Mouse (Mus musculus): ENCODE data around the gene Ppara. TPM values are rescaled to one million over a fixed set of nuclear protein-coding genes. Genes with fewer than 3 reads are reported as not detected.
A peak's percentile ranks its signal among the peaks of the same experiment; 100 is the strongest.

Ppara gene
- 20.3 and 21.5 TPM in 2 replicates for polyA plus RNA-seq (2015; fragmentation: Nextera tagmentation; extraction: Ambion mirVana)

- Histone ChIP-seq H3K9me3 (replicated peaks; ENCODE audit: control insufficient read depth, low read length) (no peaks in the 10 kb centered on the region), H3K27ac (ENCODE audit: low read length) (peak within 1 kb of the TSS; percentile 99), H3K4me1 (ENCODE audit: control insufficient read depth, insufficient read depth, low read length) (no peaks in the 10 kb centered on the region), H3K9ac (ENCODE audit: low read length) (peak within 1 kb of the TSS; percentile 88), H3K36me3 (ENCODE audit: control insufficient read depth, insufficient read depth) (no peaks in the 10 kb centered on the region), H3K27me3 (ENCODE audit: control insufficient read depth, insufficient read depth, low read length) (peaks cover 10% of the 10 kb centered on the region), H3K4me3 (ENCODE audit: low read length) (peak within 1 kb of the TSS; percentile 77), H3K4me2 (ENCODE audit: low read depth, low read length) (peak within 1 kb of the TSS; percentile 95)
- 2% methylated on average over 28 of the region's 28 CpGs for WGBS
- peak; percentile 87 for ATAC-seq (replicated peaks; ENCODE audit: extremely low read depth, insufficient read depth, low FRiP score)
Observed at GRCm38 (mm10) chr15:85734571-85735033, at the start of gene Ppara. Gene Ppara, plus strand, starts transcription at chr15:85734983.

- H3K9ac ChIP-seq (ENCODE audit: low read length), result no peak overlapping the region; the same call in none of the 2 replicates
- no peaks in the 10 kb centered on the region for H3K27me3 ChIP-seq (ENCODE audit: control insufficient read depth, insufficient read depth, low read length)
- ATAC-seq (replicated peaks; ENCODE audit: extremely low read depth, insufficient read depth, low FRiP score), result peak; percentile 81
- H3K27ac ChIP-seq (ENCODE audit: low read length), result peak overlapping the region; percentile 74
- H3K36me3 ChIP-seq (ENCODE audit: control insufficient read depth, insufficient read depth), result peaks cover 29% of the 10 kb centered on the region
- 56% methylated on average over 11 of the region's 11 CpGs for WGBS
- H3K9me3 ChIP-seq (replicated peaks; ENCODE audit: control insufficient read depth, low read length), result no peaks in the 10 kb centered on the region
- H3K4me3 ChIP-seq (ENCODE audit: low read length), result no peak overlapping the region
- no peak overlapping the region for H3K4me2 ChIP-seq (ENCODE audit: low read depth, low read length)
- peaks cover 16% of the 10 kb centered on the region for H3K4me1 ChIP-seq (ENCODE audit: control insufficient read depth, insufficient read depth, low read length)
Observed at GRCm38 (mm10) chr15:85686641-85687395, 48.0 kb upstream of the Ppara start.

GRCm38 (mm10) chr15:85687630-85688410 is 47.0 kb upstream of the Ppara start:
- ATAC-seq (replicated peaks; ENCODE audit: extremely low read depth, insufficient read depth, low FRiP score), result no peak
- H3K4me2 ChIP-seq (ENCODE audit: low read depth, low read length), result no peak overlapping the region
- no peak overlapping the region for H3K4me3 ChIP-seq (ENCODE audit: low read length)
- H3K27ac ChIP-seq (ENCODE audit: low read length), result peak overlapping the region; percentile 49
- H3K9ac ChIP-seq (ENCODE audit: low read length), result no peak overlapping the region; the same call in 1 of the 2 replicates
- H3K4me1 ChIP-seq (ENCODE audit: control insufficient read depth, insufficient read depth, low read length), result peaks cover 16% of the 10 kb centered on the region
- H3K27me3 ChIP-seq (ENCODE audit: control insufficient read depth, insufficient read depth, low read length), result no peaks in the 10 kb centered on the region
- H3K36me3 ChIP-seq (ENCODE audit: control insufficient read depth, insufficient read depth), result peaks cover 29% of the 10 kb centered on the region
- 72% methylated on average over 15 of the region's 15 CpGs for WGBS
- no peaks in the 10 kb centered on the region for H3K9me3 ChIP-seq (replicated peaks; ENCODE audit: control insufficient read depth, low read length)

GRCm38 (mm10) chr15:85688734-85689133 is 46.0 kb upstream of the Ppara start:
- H3K9ac ChIP-seq (ENCODE audit: low read length), result no peak overlapping the region
- no peak for ATAC-seq (replicated peaks; ENCODE audit: extremely low read depth, insufficient read depth, low FRiP score)
- no peak overlapping the region for H3K27ac ChIP-seq (ENCODE audit: low read length)

GRCm38 (mm10) chr15:85689523-85689922 is 45.3 kb upstream of the Ppara start:
- Histone ChIP-seq H3K36me3 (ENCODE audit: control insufficient read depth, insufficient read depth) (peaks cover 27% of the 10 kb centered on the region), H3K9ac (ENCODE audit: low read length) (no peak overlapping the region), H3K9me3 (replicated peaks; ENCODE audit: control insufficient read depth, low read length) (no peaks in the 10 kb centered on the region), H3K4me2 (ENCODE audit: low read depth, low read length) (no peak overlapping the region), H3K27me3 (ENCODE audit: control insufficient read depth, insufficient read depth, low read length) (no peaks in the 10 kb centered on the region), H3K4me3 (ENCODE audit: low read length) (no peak overlapping the region), H3K27ac (ENCODE audit: low read length) (no peak overlapping the region), H3K4me1 (ENCODE audit: control insufficient read depth, insufficient read depth, low read length) (peaks cover 16% of the 10 kb centered on the region)
- no peak for ATAC-seq (replicated peaks; ENCODE audit: extremely low read depth, insufficient read depth, low FRiP score)
- 89% methylated on average over 6 of the region's 6 CpGs for WGBS

More at GRCm38 (mm10) chr15:85688734-85689133, 46.0 kb upstream of the Ppara start:
- no peak overlapping the region for H3K4me3 ChIP-seq (ENCODE audit: low read length)
- H3K36me3 ChIP-seq (ENCODE audit: control insufficient read depth, insufficient read depth), result peaks cover 26% of the 10 kb centered on the region
- H3K27me3 ChIP-seq (ENCODE audit: control insufficient read depth, insufficient read depth, low read length), result no peaks in the 10 kb centered on the region
- no peaks in the 10 kb centered on the region for H3K9me3 ChIP-seq (replicated peaks; ENCODE audit: control insufficient read depth, low read length)
- 71% methylated on average over 6 of the region's 6 CpGs for WGBS
- H3K4me1 ChIP-seq (ENCODE audit: control insufficient read depth, insufficient read depth, low read length), result peaks cover 16% of the 10 kb centered on the region
- no peak overlapping the region for H3K4me2 ChIP-seq (ENCODE audit: low read depth, low read length)

- H3K27ac ChIP-seq (ENCODE audit: low read length), result no peak overlapping the region
- peaks cover 30% of the 10 kb centered on the region for H3K36me3 ChIP-seq (ENCODE audit: control insufficient read depth, insufficient read depth)
- ATAC-seq (replicated peaks; ENCODE audit: extremely low read depth, insufficient read depth, low FRiP score), result no peak
- 86% methylated on average over 6 of the region's 6 CpGs for WGBS
- no peak overlapping the region for H3K4me3 ChIP-seq (ENCODE audit: low read length)
- peaks cover 14% of the 10 kb centered on the region for H3K4me1 ChIP-seq (ENCODE audit: control insufficient read depth, insufficient read depth, low read length)
- H3K9ac ChIP-seq (ENCODE audit: low read length), result no peak overlapping the region
- no peaks in the 10 kb centered on the region for H3K27me3 ChIP-seq (ENCODE audit: control insufficient read depth, insufficient read depth, low read length)
- no peaks in the 10 kb centered on the region for H3K9me3 ChIP-seq (replicated peaks; ENCODE audit: control insufficient read depth, low read length)
- no peak overlapping the region for H3K4me2 ChIP-seq (ENCODE audit: low read depth, low read length)
Observed at GRCm38 (mm10) chr15:85690058-85690457, 44.7 kb upstream of the Ppara start.

- H3K36me3 ChIP-seq (ENCODE audit: control insufficient read depth, insufficient read depth), result peaks cover 37% of the 10 kb centered on the region
- H3K4me3 ChIP-seq (ENCODE audit: low read length), result no peak overlapping the region
- H3K9me3 ChIP-seq (replicated peaks; ENCODE audit: control insufficient read depth, low read length), result no peaks in the 10 kb centered on the region
- 91% methylated on average over 5 of the region's 5 CpGs for WGBS
- H3K4me2 ChIP-seq (ENCODE audit: low read depth, low read length), result no peak overlapping the region
- H3K9ac ChIP-seq (ENCODE audit: low read length), result no peak overlapping the region
- no peak overlapping the region for H3K27ac ChIP-seq (ENCODE audit: low read length)
- H3K4me1 ChIP-seq (ENCODE audit: control insufficient read depth, insufficient read depth, low read length), result peaks cover 14% of the 10 kb centered on the region
- no peaks in the 10 kb centered on the region for H3K27me3 ChIP-seq (ENCODE audit: control insufficient read depth, insufficient read depth, low read length)
- ATAC-seq (replicated peaks; ENCODE audit: extremely low read depth, insufficient read depth, low FRiP score), result no peak
Observed at GRCm38 (mm10) chr15:85690875-85691274, 43.9 kb upstream of the Ppara start.

- H3K36me3 ChIP-seq (ENCODE audit: control insufficient read depth, insufficient read depth), result peaks cover 53% of the 10 kb centered on the region
- no peak overlapping the region for H3K4me2 ChIP-seq (ENCODE audit: low read depth, low read length)
- peaks cover 3% of the 10 kb centered on the region; the same call in 1 of the 2 replicates for H3K4me1 ChIP-seq (ENCODE audit: control insufficient read depth, insufficient read depth, low read length)
- no peaks in the 10 kb centered on the region for H3K9me3 ChIP-seq (replicated peaks; ENCODE audit: control insufficient read depth, low read length)
- ATAC-seq (replicated peaks; ENCODE audit: extremely low read depth, insufficient read depth, low FRiP score), result no peak
- H3K4me3 ChIP-seq (ENCODE audit: low read length), result no peak overlapping the region
- H3K27ac ChIP-seq (ENCODE audit: low read length), result no peak overlapping the region
- no peaks in the 10 kb centered on the region for H3K27me3 ChIP-seq (ENCODE audit: control insufficient read depth, insufficient read depth, low read length)
- 91% methylated on average over 3 of the region's 3 CpGs for WGBS
- no peak overlapping the region for H3K9ac ChIP-seq (ENCODE audit: low read length)
Observed at GRCm38 (mm10) chr15:85693115-85693514, 41.7 kb upstream of the Ppara start.

- no peak for ATAC-seq (replicated peaks; ENCODE audit: extremely low read depth, insufficient read depth, low FRiP score)
- Histone ChIP-seq H3K36me3 (ENCODE audit: control insufficient read depth, insufficient read depth) (peaks cover 60% of the 10 kb centered on the region), H3K27me3 (ENCODE audit: control insufficient read depth, insufficient read depth, low read length) (no peaks in the 10 kb centered on the region)
Observed at GRCm38 (mm10) chr15:85693819-85694218, 41.0 kb upstream of the Ppara start.

More at GRCm38 (mm10) chr15:85693819-85694218, 41.0 kb upstream of the Ppara start:
- no peak overlapping the region for H3K9ac ChIP-seq (ENCODE audit: low read length)
- H3K27ac ChIP-seq (ENCODE audit: low read length), result no peak overlapping the region
- no peak overlapping the region for H3K4me3 ChIP-seq (ENCODE audit: low read length)
- H3K4me1 ChIP-seq (ENCODE audit: control insufficient read depth, insufficient read depth, low read length), result no peaks in the 10 kb centered on the region
- no peak overlapping the region for H3K4me2 ChIP-seq (ENCODE audit: low read depth, low read length)
- no peaks in the 10 kb centered on the region for H3K9me3 ChIP-seq (replicated peaks; ENCODE audit: control insufficient read depth, low read length)
- 80% methylated on average over 2 of the region's 2 CpGs for WGBS

All from heart, embryonic 16.5 days (tissue).